Mouse (Mus musculus) heart, postnatal 0 days (tissue): ENCODE measurements at regions not wholly inside any gene's neighbourhood (a gene's known extent, or its start where the extent isn't known, plus 50 kb on each side); places are given as distances from the start of the nearest gene placed in this dataset.

Source experiments
- CTCF ChIP-seq: IDR thresholded peaks from 2 replicates; pipeline ENCODE4 v1.5.1; 2016; ENCODE audit warnings: antibody characterized with exemption, control low read depth, low read depth
- EP300 ChIP-seq: IDR thresholded peaks from 2 replicates; pipeline ENCODE4 v1.6.1; 2016; ENCODE audit warnings: antibody characterized with exemption, low read depth

GRCm38 (mm10) chr14:28626951-28627350, 122.4 kb downstream of the Wnt5a start:
- TF ChIP-seq CTCF (no peak), EP300 (no peak)
